Mouse (Mus musculus) kidney, embryonic 15.5 days (tissue): ENCODE data around the gene Mecom. TPM values are rescaled to one million over a fixed set of nuclear protein-coding genes. Genes with fewer than 3 reads are reported as not detected.
A peak's percentile ranks its signal among the peaks of the same experiment; 100 is the strongest.

Experiments used
- ATAC-seq: fragments of 200-750 bp; cut with Nextera tagmentation; replicated peaks from 2 replicates; pipeline ENCODE4 v1.8.0; 2017; ENCODE audit warnings: moderate TSS enrichment; ENCODE audit not compliant: low FRiP score
- H3K27ac ChIP-seq: fragments of 300-500 bp; sonication (generic); 2 replicates; pipeline ENCODE4 v1.5.1; 2015; ENCODE audit warnings: mild to moderate bottlenecking, inconsistent platforms
- H3K27me3 ChIP-seq: fragments of 300-500 bp; sonication (generic); 2 replicates; pipeline ENCODE4 v1.6.1; 2015; ENCODE audit warnings: inconsistent platforms
- H3K36me3 ChIP-seq: fragments of 300-500 bp; sonication (generic); 2 replicates; pipeline ENCODE4 v1.6.1; 2015; ENCODE audit warnings: inconsistent platforms
- H3K4me1 ChIP-seq: fragments of 300-500 bp; sonication (generic); 2 replicates; pipeline ENCODE4 v1.6.1; 2015; ENCODE audit warnings: inconsistent platforms
- H3K4me2 ChIP-seq: fragments of 300-500 bp; sonication (generic); 2 replicates; pipeline ENCODE4 v1.6.1; 2015; ENCODE audit warnings: moderate library complexity, mild to moderate bottlenecking, inconsistent platforms
- H3K4me3 ChIP-seq: fragments of 300-500 bp; sonication (generic); replicated peaks from 2 replicates; pipeline ENCODE4 v1.5.1; 2015; ENCODE audit warnings: mild to moderate bottlenecking, inconsistent platforms
- H3K9ac ChIP-seq: fragments of 300-500 bp; sonication (generic); 2 replicates; pipeline ENCODE4 v1.6.1; 2015; ENCODE audit warnings: mild to moderate bottlenecking, inconsistent platforms
- H3K9me3 ChIP-seq: fragments of 300-500 bp; sonication (generic); replicated peaks from 2 replicates; pipeline ENCODE4 v1.6.1; 2016; ENCODE audit warnings: inconsistent platforms
- WGBS: fragments of 180-500 bp; shearing (Covaris S2); methylation state at CpG from one replicate; pipeline ENCODE4 v1.1.7; 2015; ENCODE audit warnings: mixed read lengths; 5-methylcytosine and 5-hydroxymethylcytosine counted together
- polyA plus RNA-seq: library from polyadenylated mRNA; unstranded; fragments of >200 nt; fragmentation: Nextera tagmentation; extraction: Ambion mirVana; gene quantifications from 2 replicates; pipeline ENCODE4 v1.2.1, GENCODE M21; 2015

The Mecom gene
- polyA plus RNA-seq, 1 experiment from 2014 or later: 66.4 TPM

- 72% methylated on average over 5 of the region's 5 CpGs for WGBS
- Histone ChIP-seq H3K9ac (no peak overlapping the region), H3K4me3 (no peak overlapping the region), H3K9me3 (no peaks in the 10 kb centered on the region), H3K4me2 (no peak overlapping the region), H3K36me3 (no peaks in the 10 kb centered on the region), H3K27ac (0 out of 2 replicates have a peak overlapping the region, but pooled peaks have one; percentile 84), H3K27me3 (no peaks in the 10 kb centered on the region), H3K4me1 (peaks cover 40% of the 10 kb centered on the region)
- no peak for ATAC-seq
These were observed 407.5 kb downstream of the Mecom start for GRCm38 (mm10) chr3:30140349-30140748.

- no peak overlapping the region for H3K4me2 ChIP-seq
- peaks cover 39% of the 10 kb centered on the region for H3K4me1 ChIP-seq
- H3K9ac ChIP-seq: no peak overlapping the region
- 62% methylated on average over 4 of the region's 4 CpGs for WGBS
- H3K36me3 ChIP-seq: no peaks in the 10 kb centered on the region
- no peaks in the 10 kb centered on the region for H3K27me3 ChIP-seq
- H3K27ac ChIP-seq: peak overlapping the region; percentile 84; the same call in 1 of the 2 replicates
- H3K9me3 ChIP-seq: no peaks in the 10 kb centered on the region
- ATAC-seq: no peak
- H3K4me3 ChIP-seq: no peak overlapping the region
These were observed 408.1 kb downstream of the Mecom start for GRCm38 (mm10) chr3:30139678-30140077.

DNA sequence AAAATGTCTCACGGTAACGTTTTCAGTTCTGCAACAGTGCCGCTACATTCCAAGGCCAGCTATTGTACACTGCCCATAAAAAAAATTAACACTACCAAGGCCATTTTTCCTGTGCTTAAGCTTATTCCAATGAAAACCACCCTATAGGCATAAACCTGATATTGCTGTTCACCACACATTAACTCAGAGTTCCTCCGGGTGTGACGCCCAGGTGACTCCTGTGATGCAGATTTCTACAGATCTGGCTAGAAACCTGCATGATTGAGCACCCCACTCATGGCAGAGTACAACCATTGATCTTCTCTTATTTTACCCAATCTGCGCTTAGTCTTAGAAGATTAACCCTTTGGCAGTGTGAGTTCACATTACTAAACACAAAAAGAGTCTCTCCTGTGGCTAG is 409.2 kb downstream of the Mecom start:
- Histone ChIP-seq H3K4me1 (peaks cover 28% of the 10 kb centered on the region), H3K4me3 (no peak overlapping the region), H3K27me3 (no peaks in the 10 kb centered on the region), H3K4me2 (no peak overlapping the region), H3K36me3 (no peaks in the 10 kb centered on the region), H3K9me3 (no peaks in the 10 kb centered on the region), H3K9ac (no peak overlapping the region), H3K27ac (peak overlapping the region; percentile 84)
- ATAC-seq: peak; percentile 76
- 56% methylated on average over 6 of the region's 6 CpGs for WGBS

GRCm38 (mm10) chr3:30135857-30136256 is 412.0 kb downstream of the Mecom start:
- H3K4me2 ChIP-seq: no peak overlapping the region

GRCm38 (mm10) chr3:30135119-30135518 is 412.7 kb downstream of the Mecom start:
- H3K36me3 ChIP-seq: no peaks in the 10 kb centered on the region
- WGBS: 87% methylated on average over 1 of the region's 1 CpGs
- H3K4me3 ChIP-seq: no peak overlapping the region
- H3K27ac ChIP-seq: 0 out of 2 replicates have a peak overlapping the region, but pooled peaks have one; percentile 9
- peaks cover 19% of the 10 kb centered on the region for H3K4me1 ChIP-seq
- H3K9ac ChIP-seq: no peak overlapping the region
- no peak overlapping the region for H3K4me2 ChIP-seq
- no peak for ATAC-seq
- H3K27me3 ChIP-seq: no peaks in the 10 kb centered on the region
- H3K9me3 ChIP-seq: no peaks in the 10 kb centered on the region

More at GRCm38 (mm10) chr3:30135857-30136256, 412.0 kb downstream of the Mecom start:
- peaks cover 24% of the 10 kb centered on the region for H3K4me1 ChIP-seq
- WGBS: 76% methylated on average over 6 of the region's 6 CpGs
- no peaks in the 10 kb centered on the region for H3K36me3 ChIP-seq
- no peak overlapping the region for H3K4me3 ChIP-seq
- ATAC-seq: no peak
- no peaks in the 10 kb centered on the region for H3K27me3 ChIP-seq
- no peaks in the 10 kb centered on the region for H3K9me3 ChIP-seq
- peak overlapping the region; percentile 56; the same call in 1 of the 2 replicates for H3K27ac ChIP-seq
- no peak overlapping the region for H3K9ac ChIP-seq

DNA sequence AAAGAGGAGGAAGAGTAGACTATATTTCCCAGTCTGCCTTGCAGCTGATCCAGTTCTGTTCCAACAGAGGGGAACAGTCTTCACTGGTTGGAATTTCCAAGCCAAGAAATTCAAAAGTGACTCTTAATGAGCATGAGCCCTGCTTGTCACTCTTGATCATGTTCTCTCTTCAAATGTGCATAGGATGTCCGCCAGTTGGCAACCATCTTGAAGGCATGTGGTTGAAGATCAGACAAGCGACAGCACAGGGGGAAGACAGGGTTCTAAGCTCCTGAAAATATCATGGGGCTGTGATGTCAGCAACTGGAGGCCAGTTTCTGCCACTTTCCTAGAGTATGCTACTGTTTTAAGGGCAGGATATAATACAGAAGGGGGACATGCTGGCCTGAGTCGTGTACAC is 414.8 kb downstream of the Mecom start:
- no peaks in the 10 kb centered on the region for H3K36me3 ChIP-seq
- no peak overlapping the region for H3K4me2 ChIP-seq
- H3K4me1 ChIP-seq: peaks cover 4% of the 10 kb centered on the region
- no peak for ATAC-seq
- 79% methylated on average over 3 of the region's 3 CpGs for WGBS
- H3K4me3 ChIP-seq: no peak overlapping the region
- H3K27ac ChIP-seq: no peak overlapping the region
- H3K27me3 ChIP-seq: no peaks in the 10 kb centered on the region
- H3K9ac ChIP-seq: no peak overlapping the region
- H3K9me3 ChIP-seq: no peaks in the 10 kb centered on the region

- Histone ChIP-seq H3K27me3 (no peaks in the 10 kb centered on the region), H3K4me1 (0 out of 2 replicates have a peak, but pooled peaks cover 3% of the 10 kb centered on the region), H3K27ac (no peak overlapping the region), H3K36me3 (no peaks in the 10 kb centered on the region), H3K9me3 (no peaks in the 10 kb centered on the region), H3K9ac (no peak overlapping the region), H3K4me2 (no peak overlapping the region), H3K4me3 (no peak overlapping the region)
- WGBS: 77% methylated on average over 2 of the region's 2 CpGs
- ATAC-seq: no peak
These were observed 415.4 kb downstream of the Mecom start for GRCm38 (mm10) chr3:30132370-30132769.

- Histone ChIP-seq H3K4me3 (no peak overlapping the region), H3K4me1 (no peaks in the 10 kb centered on the region), H3K9ac (no peak overlapping the region), H3K27me3 (no peaks in the 10 kb centered on the region), H3K9me3 (no peaks in the 10 kb centered on the region), H3K36me3 (no peaks in the 10 kb centered on the region), H3K27ac (no peak overlapping the region), H3K4me2 (no peak overlapping the region)
- WGBS: 58% methylated on average over 4 of the region's 4 CpGs
- ATAC-seq: no peak
These were observed 417.3 kb downstream of the Mecom start for GRCm38 (mm10) chr3:30130495-30130894.

DNA sequence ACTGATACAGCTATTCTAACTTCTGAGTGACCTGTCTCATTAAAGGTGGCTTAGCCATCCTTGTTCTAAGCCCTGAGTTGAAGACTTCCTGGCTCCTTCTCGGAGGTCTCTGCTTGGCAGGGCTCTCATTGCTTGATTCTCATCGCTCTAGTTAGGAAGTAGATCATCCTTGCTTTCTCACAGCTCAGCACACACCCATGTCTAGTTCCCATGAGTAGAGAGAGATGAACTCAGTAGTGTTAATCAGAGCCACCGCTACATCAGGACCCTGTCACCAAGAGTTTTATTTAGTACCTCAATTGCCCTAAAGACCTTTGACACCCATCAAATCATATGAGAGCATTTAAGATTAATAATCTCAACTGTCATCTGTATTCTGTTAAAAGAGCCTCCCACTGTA is 425.2 kb downstream of the Mecom start:
- Histone ChIP-seq H3K36me3 (no peaks in the 10 kb centered on the region), H3K4me2 (no peak overlapping the region), H3K27ac (no peak overlapping the region), H3K4me1 (no peaks in the 10 kb centered on the region), H3K4me3 (no peak overlapping the region), H3K9ac (no peak overlapping the region), H3K27me3 (no peaks in the 10 kb centered on the region), H3K9me3 (no peaks in the 10 kb centered on the region)
- 78% methylated on average over 3 of the region's 3 CpGs for whole genome bisulfite sequencing
- no peak for ATAC-seq

- Histone ChIP-seq H3K27ac (no peak overlapping the region), H3K27me3 (no peaks in the 10 kb centered on the region), H3K9ac (no peak overlapping the region), H3K36me3 (no peaks in the 10 kb centered on the region), H3K4me3 (no peak overlapping the region), H3K4me2 (no peak overlapping the region), H3K4me1 (no peaks in the 10 kb centered on the region), H3K9me3 (no peaks in the 10 kb centered on the region)
- no peak for ATAC-seq
- 84% methylated on average over 8 of the region's 8 CpGs for WGBS
These were observed 426.9 kb downstream of the Mecom start for GRCm38 (mm10) chr3:30120790-30121512.

DNA sequence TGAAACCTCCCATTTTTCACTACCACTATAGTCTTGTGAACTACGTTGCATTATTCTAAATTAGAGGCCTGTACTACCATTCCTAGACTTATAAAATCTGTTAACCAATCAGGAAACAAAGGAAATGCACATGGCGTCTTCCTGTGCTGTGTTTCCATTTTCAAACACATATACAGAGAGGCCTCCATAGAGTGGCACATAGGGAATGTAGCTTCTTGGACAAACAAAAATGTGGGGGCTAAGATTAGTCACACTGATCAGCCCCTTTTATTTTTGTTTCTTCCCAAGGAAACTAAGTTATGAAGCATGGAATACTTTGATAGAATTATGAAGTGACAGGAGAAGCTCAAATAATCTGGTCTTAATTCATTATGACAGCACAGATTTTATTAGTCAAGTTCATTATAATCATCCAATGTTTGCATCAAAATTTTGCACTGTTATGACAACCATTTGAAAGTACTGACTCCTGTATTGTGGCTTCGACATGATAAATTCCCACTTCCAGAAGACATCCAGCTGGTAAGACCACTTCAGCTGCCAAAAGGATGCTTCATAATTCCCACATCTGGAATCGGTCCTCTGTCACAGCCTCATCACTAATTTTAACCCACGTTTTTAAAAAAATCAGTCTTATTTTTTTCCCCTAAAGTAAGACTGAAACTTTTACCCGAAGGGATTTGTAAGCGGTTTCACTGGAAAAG is 429.1 kb downstream of the Mecom start:
- Histone ChIP-seq H3K27me3 (no peaks in the 10 kb centered on the region), H3K9me3 (no peaks in the 10 kb centered on the region), H3K4me3 (no peak overlapping the region), H3K9ac (no peak overlapping the region), H3K4me2 (no peak overlapping the region), H3K36me3 (no peaks in the 10 kb centered on the region), H3K4me1 (no peaks in the 10 kb centered on the region), H3K27ac (no peak overlapping the region)
- 81% methylated on average over 7 of the region's 7 CpGs for WGBS
- ATAC-seq: no peak

DNA sequence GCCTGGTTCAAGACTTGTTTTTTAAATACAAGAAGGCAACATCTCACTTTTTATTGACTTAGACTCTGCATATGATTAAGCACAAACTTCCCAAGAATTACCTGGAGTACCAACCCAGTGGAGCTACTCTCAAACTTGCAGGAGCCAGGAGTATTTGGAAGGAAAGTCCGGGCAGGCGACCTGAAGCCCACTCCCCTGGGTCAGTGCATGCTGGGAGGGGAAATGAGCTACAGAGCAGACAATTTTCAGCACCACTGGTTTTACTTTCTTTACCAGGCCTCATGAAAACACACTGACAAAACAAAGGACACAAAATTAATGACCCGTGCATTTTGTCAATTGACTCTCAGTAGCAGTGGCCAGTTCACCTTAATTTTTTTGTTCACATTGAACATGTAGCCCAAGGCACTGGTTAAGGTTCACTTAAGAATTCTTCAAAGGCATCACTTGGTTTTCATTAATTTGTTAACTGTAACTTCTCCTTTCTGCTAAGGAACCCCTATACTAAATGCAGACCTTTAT is 434.5 kb downstream of the Mecom start:
- Histone ChIP-seq H3K9ac (no peak overlapping the region), H3K9me3 (no peaks in the 10 kb centered on the region), H3K36me3 (no peaks in the 10 kb centered on the region), H3K4me2 (no peak overlapping the region), H3K4me1 (peaks cover 4% of the 10 kb centered on the region; the same call in 1 of the 2 replicates), H3K27me3 (no peaks in the 10 kb centered on the region), H3K4me3 (no peak overlapping the region), H3K27ac (peak overlapping the region; percentile 42)
- 15% methylated on average over 3 of the region's 3 CpGs for WGBS
- ATAC-seq: peak; percentile 90
